Mouse (Mus musculus) liver, adult (tissue): ENCODE results near the gene Nfix.

Source experiments
- GATA4 ChIP-seq: IDR thresholded peaks from 2 replicates; pipeline ENCODE4 v1.6.1; 2014; ENCODE audit warnings: mild to moderate bottlenecking, low read length; ENCODE audit not compliant: insufficient replicate concordance

Gene Nfix

DNA sequence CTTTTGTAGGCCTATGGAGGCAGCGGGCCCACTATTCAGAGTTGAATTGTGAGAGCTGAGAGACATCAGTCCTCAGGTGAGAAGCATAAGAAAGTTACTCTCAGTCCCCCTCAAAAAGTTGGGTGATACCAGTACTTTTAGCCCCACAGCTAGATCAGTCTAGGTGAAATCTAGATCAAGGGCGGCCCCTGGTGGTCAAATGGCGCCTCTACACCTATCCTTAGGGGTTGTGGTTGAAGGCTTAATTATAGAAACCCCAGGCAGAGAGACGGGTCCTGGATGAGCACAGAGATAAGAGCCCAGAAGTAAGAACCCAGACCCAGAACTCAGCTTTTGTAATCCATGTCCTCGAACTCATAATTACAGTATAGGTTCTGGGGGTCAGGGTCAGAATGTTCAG is 12.9 kb upstream of the Nfix start:
- no peak for TF ChIP-seq GATA4

DNA sequence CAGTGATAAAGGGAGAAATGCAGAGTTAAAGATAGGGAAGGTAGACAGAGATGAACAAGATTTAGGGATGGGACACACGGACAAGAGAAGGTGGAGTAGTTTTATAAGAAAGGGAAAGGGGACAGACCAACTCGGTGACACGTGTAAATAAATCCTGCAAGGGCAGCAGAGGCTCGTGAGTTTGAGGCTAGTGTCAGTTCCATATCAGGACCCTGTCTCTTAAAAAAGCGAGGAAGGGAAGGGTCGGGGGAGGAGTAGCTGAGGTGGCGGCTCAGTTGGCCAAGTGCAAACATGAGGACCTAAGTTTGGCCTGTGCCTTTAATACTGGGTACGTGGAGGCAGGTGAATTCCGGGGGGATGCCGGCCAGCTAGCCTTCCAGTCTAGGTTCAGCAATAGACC is 11.2 kb upstream of the Nfix start:
- TF ChIP-seq GATA4 = no peak

DNA sequence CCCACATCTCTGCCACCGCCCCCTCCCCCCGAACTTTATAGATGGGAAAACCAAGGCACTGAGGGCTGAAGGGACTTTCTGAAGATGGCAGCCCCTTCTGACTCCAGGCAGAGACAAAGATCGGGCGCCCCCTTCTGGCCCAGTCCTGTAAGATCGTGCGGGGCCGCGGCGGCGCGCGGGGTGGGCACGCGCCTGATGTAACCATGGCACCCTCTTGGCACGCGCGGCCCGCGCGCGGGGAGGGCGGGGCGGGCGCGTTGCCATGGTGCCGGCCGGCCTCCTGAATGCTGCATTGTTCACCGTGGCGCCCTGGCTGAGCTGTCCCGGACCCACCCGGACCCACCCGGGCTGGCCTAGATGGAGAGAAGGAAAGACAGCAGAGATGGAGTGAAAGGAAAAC is 10.8 kb upstream of the Nfix start:
- no peak for TF ChIP-seq GATA4

DNA sequence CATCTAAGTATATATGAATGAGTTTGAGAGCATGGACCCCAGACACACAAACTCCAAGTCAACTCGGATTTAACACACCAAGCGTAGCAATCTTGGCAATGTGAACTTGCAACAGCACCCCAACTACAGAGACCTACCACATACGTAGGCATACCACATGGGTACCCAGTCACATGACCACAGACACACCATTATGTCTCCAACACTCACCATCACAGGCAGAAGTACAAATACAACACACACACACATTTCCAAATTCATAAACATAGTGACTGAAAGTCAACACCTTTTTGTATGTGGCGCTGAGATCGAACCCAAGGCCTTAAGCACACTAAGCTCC is 9.8 kb upstream of the Nfix start:
- no peak for TF ChIP-seq GATA4

DNA sequence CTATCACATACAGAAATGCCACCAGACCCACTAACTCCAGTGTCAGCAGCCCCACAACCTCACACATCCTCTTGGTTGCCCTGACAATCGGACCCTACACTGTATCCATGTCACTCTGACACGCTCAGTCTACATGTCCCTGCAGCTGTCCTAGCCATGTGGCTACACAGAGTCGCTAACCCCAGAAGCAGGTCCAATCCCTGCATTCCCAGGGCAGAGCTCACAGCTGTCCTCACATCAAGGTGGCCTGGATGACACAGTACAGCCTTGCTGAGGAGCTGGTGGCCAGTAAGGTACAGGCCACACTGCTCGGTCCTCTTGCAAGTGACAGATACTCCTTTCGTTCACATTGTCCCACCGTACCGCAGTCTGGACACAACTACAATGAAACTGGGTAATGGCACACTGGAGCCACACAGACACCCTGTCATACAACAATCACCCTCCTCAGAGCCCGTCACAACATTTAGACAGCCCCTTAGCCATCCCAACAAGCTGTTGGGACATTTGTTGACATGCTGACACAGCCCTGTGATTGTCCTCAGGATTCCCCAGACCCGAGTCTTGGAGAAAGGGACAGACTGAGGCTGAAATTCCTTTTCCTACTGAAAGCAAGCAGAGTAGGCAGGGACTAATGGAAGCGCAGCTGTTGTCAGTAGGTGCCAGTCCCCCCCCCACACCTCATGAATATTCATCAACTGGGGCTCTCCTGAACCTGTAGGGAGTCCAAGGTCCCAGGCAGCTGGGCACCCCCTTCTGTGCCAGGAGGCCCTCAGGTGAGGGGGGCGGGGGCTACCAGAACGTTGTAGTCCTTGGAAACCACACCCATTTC is 9.2 kb upstream of the Nfix start:
- TF ChIP-seq GATA4 = no peak

DNA sequence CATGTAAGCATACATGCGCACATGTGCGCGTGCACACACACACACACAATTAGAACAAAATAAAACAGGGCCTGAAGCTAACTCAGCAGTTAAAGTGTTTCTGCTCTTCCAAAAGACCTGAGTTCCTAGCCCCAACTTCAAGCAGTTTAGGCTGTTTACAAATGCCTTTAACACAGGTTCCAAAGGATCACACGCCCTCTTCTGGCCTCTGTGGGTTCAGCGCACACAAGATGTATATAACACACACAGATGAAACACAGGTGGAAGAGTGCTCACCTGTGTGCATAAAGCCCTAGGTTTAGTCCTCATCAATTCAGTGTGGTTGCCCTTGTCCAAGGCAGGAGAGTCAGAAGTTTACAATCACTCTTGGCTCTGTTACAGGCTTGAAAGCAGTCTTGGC is 5.9 kb upstream of the Nfix start:
- no peak for TF ChIP-seq GATA4

DNA sequence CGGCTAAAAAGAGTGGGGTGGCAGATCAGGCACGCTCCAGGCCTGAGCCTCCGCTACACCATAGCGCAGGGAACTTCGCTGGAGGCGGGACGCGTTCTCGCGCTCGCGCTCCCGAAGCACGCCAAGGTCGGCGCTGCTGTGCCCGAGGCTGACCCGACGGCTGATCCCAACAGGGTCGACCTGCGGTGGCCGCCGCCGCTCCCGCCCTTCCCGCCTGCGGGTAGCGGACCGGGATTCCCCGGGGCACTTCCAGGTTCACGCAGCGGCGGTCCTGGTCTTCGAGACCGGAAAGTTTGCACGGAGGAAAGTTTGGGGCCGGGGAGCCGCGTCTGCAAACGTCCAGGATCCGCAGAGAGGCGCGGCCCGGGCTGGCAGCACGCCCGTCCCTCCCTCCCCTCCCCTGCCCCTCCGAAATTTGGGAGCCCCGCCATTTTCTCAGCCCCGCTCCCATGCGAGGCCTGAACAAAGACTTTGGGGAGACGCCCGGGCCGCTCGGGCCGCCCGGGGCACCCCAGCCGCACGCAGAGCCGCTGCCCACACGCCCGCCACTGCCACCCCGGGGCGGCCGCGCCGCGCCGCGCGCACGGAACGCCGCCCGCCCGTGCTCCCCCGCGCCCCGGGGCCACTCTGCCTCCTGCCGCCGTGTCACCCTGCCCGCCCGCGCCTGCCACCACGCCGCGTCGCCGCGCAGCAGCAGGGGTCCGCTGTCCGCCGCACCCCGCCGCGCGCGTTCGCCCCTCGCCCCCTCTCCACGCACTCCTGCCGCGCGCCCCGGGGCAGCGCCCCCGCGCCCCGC is 810 bp downstream of the Nfix start:
- TF ChIP-seq GATA4 = no peak

DNA sequence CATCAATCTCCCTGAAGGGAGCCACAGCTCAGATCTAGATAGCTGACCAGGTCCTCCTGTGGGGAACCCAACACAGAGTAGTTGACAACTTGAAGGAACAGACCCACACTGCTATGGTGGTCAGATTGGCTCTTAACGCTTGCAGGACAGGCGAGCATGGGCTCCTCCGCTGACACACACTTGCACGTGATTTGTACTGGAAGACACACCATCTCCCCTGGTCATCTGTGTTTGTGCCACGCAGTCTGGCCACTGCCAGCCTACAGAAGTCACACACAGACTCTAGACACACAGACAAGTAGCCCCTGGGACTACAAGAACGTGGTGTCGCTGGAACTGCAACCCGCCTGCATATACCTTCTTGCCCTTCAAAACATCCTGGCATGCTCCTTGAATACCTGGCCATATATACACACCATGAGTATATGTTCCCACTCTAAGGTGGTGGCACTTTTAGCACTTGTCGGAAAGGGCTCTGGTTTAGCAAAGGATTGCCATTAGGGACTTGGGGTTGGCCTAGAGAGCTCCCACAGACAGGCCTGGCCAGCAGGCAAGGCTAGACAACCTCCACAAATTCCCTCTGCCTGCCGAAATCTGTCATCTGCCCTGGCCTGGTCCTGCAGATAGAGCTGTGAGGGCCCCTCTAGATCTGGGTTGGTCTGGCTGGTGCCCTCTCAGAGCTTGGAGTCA is 1.6 kb downstream of the Nfix start:
- no peak for TF ChIP-seq GATA4

DNA sequence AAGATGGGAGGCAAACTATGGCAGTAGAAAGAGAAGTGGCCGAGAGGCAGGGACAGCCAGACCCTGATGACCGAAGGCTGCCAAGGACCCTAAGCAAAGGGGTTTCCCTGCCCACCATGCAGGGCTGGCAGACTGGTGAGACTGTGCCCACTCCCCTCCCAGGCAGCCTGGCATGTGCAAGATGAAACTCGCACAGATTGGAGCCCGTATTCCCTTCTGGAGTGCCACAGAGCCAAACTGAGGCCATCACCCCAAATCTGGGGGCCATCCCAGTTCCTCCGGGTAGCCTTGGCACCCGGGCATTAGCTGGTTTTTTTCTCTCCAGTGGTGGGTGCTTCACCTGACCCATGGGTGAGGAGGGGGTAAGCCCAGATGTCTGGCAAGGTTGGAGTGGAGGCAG is 2.2 kb downstream of the Nfix start:
- TF ChIP-seq GATA4 = no peak

DNA sequence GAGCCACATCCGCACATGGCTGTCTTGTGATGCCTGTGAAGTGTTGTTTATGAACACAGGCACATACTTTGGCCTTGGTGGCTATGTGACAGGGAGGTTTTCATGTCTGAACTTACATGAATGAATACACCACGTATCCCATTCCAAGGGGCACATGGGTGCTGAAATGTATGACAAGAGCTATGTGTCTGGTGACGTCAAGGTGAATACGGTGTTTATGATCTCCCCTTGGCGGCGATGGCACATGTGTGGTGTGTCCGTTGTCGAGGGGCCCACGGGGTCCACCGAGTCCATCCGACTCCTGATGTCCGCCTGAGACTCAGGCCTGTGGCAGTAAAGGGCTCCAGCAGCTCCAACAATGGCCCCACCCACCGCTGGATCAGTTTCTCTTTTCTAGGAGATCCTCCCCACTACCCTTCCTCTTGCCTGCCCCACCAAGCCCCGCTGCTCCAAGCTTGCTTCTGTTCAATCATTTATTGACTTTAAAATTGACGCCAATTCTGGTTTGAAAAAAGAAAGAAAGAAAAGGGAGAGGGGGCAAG is 2.8 kb downstream of the Nfix start:
- TF ChIP-seq GATA4 = no peak

DNA sequence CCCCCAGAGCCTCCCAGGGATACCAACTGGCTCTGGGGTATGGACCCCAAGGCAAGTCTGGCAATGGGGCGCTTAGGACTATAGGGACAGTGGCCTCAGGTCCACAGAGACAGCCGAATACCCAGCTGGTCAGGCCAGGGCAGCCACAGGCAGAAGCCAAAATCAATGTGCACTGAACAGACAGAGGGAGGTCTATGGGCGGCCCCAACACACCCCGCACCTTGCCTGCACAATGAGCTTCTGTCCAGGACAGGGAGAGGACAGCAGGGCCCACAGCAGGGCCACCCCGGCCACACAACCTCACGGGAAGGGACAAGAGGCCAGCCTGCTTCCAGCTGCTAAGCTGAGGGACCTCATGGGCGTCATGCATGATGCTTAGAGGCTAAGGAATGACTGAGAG is 5.7 kb downstream of the Nfix start:
- TF ChIP-seq GATA4 = no peak

DNA sequence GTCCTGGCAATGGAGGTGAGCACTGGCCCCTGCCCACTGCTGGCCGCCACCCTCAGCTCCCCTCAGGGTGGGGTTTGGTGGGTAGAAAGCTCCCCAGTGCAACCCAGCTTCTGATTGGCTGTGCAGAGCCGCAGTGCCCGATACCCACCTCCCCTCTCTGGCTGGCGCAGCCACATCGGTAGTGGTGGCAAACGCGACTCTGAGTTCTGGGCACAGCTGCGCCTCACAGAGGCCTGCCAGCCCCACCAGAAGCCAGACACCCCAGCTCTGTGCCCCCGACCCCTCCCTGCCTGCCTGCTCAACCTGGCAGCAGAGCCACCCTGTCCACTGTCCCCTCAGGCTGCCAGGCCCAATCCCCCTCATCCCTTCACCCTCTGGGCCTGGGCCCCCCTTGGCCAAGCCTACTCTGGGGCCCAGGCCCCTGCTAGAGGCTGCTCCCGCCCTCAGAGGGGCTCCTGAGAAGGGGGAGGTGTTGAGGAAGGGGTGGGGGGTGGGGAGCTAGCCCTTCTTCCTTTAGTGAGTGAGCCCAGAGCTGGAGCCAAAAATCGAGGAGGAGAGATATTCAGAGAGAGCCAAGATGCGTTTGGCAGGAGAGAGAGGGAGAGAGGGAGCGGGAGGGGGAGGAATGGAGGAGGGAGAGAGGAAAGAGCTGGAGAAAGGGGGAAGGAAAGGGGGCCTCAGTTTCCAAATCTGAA is 6.2 kb downstream of the Nfix start:
- TF ChIP-seq GATA4 = no peak

DNA sequence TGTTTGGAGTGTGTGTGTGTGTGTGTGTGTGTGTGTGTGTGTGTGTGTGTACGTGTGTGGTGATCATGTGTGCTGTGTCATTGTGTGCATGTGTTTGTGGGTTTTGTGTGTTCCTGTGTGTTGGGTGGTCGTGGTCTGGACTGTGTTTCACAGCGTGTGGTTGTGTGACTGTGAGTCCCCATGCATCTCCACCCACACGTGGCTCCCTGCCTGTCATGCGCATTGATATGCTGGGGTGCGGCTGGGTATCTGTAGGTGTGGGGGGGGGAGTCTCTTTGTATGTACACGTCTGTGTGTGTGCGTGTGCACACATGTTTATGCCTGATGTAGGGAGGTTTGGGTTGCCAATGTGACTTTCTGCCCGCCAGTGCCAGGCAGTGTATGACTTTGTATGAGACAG is 7.0 kb downstream of the Nfix start:
- TF ChIP-seq GATA4 = no peak

DNA sequence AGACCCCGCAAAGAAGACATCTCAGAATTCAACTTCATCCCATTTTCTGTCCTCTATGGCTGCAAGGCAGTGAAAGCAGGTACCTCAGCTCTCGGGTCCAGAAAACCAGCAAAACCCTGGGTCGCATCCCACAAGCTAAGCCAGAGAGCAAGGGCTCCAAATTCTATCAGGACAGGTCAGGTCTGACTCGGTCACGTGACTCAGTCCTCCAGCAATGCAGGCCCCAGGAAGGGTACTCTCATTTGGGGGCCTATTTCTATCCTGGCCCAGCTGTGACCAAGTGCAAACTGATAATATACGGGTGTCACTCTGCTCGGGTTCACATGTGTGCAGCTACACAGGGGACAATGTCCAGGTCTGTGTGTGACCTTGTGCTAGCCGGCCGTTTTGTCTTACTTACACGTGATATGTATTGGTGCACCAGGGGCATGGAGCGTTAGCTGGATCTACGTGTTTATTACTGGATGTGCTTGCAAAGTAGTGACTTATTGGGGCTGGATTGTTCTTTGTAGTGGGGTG is 7.7 kb downstream of the Nfix start:
- no peak for TF ChIP-seq GATA4

DNA sequence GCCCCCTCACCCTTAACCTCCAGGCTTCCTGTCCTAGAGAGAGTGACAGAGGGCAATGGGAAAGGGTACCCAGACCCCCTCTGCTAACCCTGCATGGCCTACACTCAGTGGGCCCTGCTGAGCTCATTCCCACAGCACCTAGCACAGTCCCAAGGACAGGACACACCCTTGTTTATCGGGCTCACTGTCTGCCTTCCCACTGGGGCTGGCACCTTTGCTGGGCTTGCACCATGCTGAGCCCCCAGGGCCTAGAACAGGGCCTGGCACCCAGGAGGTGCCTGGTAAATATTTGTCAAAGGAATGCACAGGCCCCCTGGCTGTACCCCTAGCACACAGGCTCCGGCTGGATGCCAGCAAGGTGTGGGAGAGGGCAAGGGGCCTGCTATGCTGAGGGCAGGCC is 9.6 kb downstream of the Nfix start:
- TF ChIP-seq GATA4 = no peak
